Mouse (Mus musculus) CH12.LX (cell line): ENCODE data around the gene Clasp2. TPM values are rescaled to one million over a fixed set of nuclear protein-coding genes. Genes with fewer than 3 reads are reported as not detected.
A peak's percentile ranks its signal among the peaks of the same experiment; 100 is the strongest.

Experiments used
- DNase-seq: peaks from one replicate; pipeline ENCODE4 v3.0.0-alpha.2; 2013; ENCODE audit errors: extremely low read depth
- H3K27ac ChIP-seq: 2 replicates; pipeline ENCODE4 v1.5.1; 2012; ENCODE audit warnings: low read depth, mild to moderate bottlenecking, control low read depth, moderate library complexity; ENCODE audit not compliant: insufficient read depth
- H3K27me3 ChIP-seq: replicated peaks from 2 replicates; pipeline ENCODE3; 2012; ENCODE audit warnings: inconsistent platforms
- H3K36me3 ChIP-seq, 2 experiments: replicated peaks in 1 of 2; 2 replicates each; pipeline versions ENCODE3 to v1.6.1; 2012; ENCODE audit warnings: inconsistent platforms in 1 of 2, low read length in 1 of 2, mild to moderate bottlenecking in 1 of 2, mixed read lengths in 1 of 2, moderate library complexity in 1 of 2; ENCODE audit not compliant: control insufficient read depth in 1 of 2, insufficient read depth in 1 of 2
- H3K4me1 ChIP-seq, 2 experiments: 2 replicates each; pipeline ENCODE4 v1.6.1; 2012; ENCODE audit warnings: inconsistent platforms in 1 of 2, moderate library complexity in 1 of 2; ENCODE audit not compliant: insufficient read depth in 2 of 2, control insufficient read depth in 1 of 2
- H3K4me2 ChIP-seq: 2 replicates; pipeline ENCODE4 v1.6.1; 2012; ENCODE audit warnings: low read depth, mild to moderate bottlenecking, control low read depth; ENCODE audit not compliant: poor library complexity, insufficient read depth, severe bottlenecking
- H3K4me3 ChIP-seq, 3 experiments: fragments of 150-350 bp in 1 of 3; sonication (generic) in 1 of 3; replicated peaks in 1 of 3; 2 replicates each; pipeline versions ENCODE3 to v1.5.1; 2011 to 2012; ENCODE audit warnings: low read depth in 2 of 3, low read length in 2 of 3, mild to moderate bottlenecking in 2 of 3, moderate library complexity in 2 of 3, control low read depth in 1 of 3, improper control_type of control experiment in 1 of 3, inconsistent platforms in 1 of 3, mixed read lengths in 1 of 3; ENCODE audit not compliant: poor library complexity in 1 of 3
- H3K79me2 ChIP-seq: replicated peaks from 2 replicates; pipeline ENCODE4 v1.6.1; 2012; ENCODE audit warnings: mild to moderate bottlenecking, moderate library complexity; ENCODE audit not compliant: control insufficient read depth, poor library complexity, insufficient read depth, severe bottlenecking; ENCODE audit errors: extremely low read depth
- H3K9ac ChIP-seq: 2 replicates; pipeline ENCODE4 v1.6.1; 2012; ENCODE audit warnings: low read depth, mild to moderate bottlenecking, control low read depth, moderate library complexity; ENCODE audit not compliant: insufficient read depth
- H3K9me3 ChIP-seq: replicated peaks from 2 replicates; pipeline ENCODE3; 2012; ENCODE audit warnings: low read length, inconsistent platforms, mixed read lengths
- BHLHE40 ChIP-seq: IDR thresholded peaks from 2 replicates; pipeline ENCODE4 v1.6.1; 2011; ENCODE audit warnings: mild to moderate bottlenecking, low read depth, low read length, improper control_type of control experiment
- CTCF ChIP-seq, 2 experiments: IDR thresholded peaks in 1 of 2; conservative IDR thresholded peaks in 1 of 2; 2 replicates each; pipeline ENCODE4 v1.5.1; 2011 to 2012; ENCODE audit warnings: low read depth in 2 of 2, low read length in 2 of 2, improper control_type of control experiment in 1 of 2, inconsistent platforms in 1 of 2, mild to moderate bottlenecking in 1 of 2, moderate library complexity in 1 of 2
- ELF1 ChIP-seq: IDR thresholded peaks from 2 replicates; pipeline ENCODE4 v1.6.1; 2014; ENCODE audit warnings: low read depth, mild to moderate bottlenecking, inconsistent platforms, low read length, improper control_type of control experiment
- ETS1 ChIP-seq: conservative IDR thresholded peaks from 2 replicates; pipeline ENCODE4 v1.6.1; 2012; ENCODE audit warnings: low read depth, mild to moderate bottlenecking, inconsistent platforms, low read length, improper control_type of control experiment, moderate library complexity
- HCFC1 ChIP-seq: IDR thresholded peaks from 2 replicates; pipeline ENCODE4 v1.6.1; 2012; ENCODE audit warnings: low read depth, mild to moderate bottlenecking, inconsistent platforms, low read length, improper control_type of control experiment
- IRF4 ChIP-seq: IDR thresholded peaks from 2 replicates; pipeline ENCODE4 v1.6.1; 2014; ENCODE audit warnings: low read depth, mild to moderate bottlenecking, inconsistent platforms, low read length, improper control_type of control experiment
- JUND ChIP-seq: conservative IDR thresholded peaks from 2 replicates; pipeline ENCODE4 v1.6.1; 2011; ENCODE audit warnings: low read depth, low read length, improper control_type of control experiment
- KAT2A ChIP-seq: IDR thresholded peaks from 2 replicates; pipeline ENCODE4 v1.6.1; 2012; ENCODE audit warnings: low read length, improper control_type of control experiment, inconsistent platforms; ENCODE audit not compliant: insufficient replicate concordance
- MAFK ChIP-seq: IDR thresholded peaks from 2 replicates; pipeline ENCODE4 v1.6.1; 2011; ENCODE audit warnings: low read length, improper control_type of control experiment; ENCODE audit not compliant: insufficient replicate concordance
- MAX ChIP-seq: IDR thresholded peaks from 2 replicates; pipeline ENCODE4 v1.6.1; 2011; ENCODE audit warnings: low read length, improper control_type of control experiment
- MYC ChIP-seq: IDR thresholded peaks from 2 replicates; pipeline ENCODE4 v1.6.1; 2011; ENCODE audit warnings: low read depth, mild to moderate bottlenecking, improper control_type of control experiment, low read length
- PAX5 ChIP-seq: IDR thresholded peaks from 2 replicates; pipeline ENCODE4 v1.6.1; 2012; ENCODE audit warnings: low read length, inconsistent platforms, mixed read lengths
- POLR2A ChIP-seq: IDR thresholded peaks from 2 replicates; pipeline ENCODE4 v1.6.1; 2011; ENCODE audit warnings: low read depth, mild to moderate bottlenecking, improper control_type of control experiment, low read length
- RAD21 ChIP-seq: IDR thresholded peaks from 2 replicates; pipeline ENCODE4 v1.6.1; 2011; ENCODE audit warnings: low read depth, mild to moderate bottlenecking, low read length, improper control_type of control experiment, moderate library complexity
- RCOR1 ChIP-seq: conservative IDR thresholded peaks from 2 replicates; pipeline ENCODE4 v1.6.1; 2012; ENCODE audit warnings: low read depth, mild to moderate bottlenecking, inconsistent platforms, low read length, improper control_type of control experiment
- SMC3 ChIP-seq: IDR thresholded peaks from 2 replicates; pipeline ENCODE4 v1.6.1; 2011; ENCODE audit warnings: low read depth, low read length, improper control_type of control experiment
- USF1 ChIP-seq: IDR thresholded peaks from 2 replicates; pipeline ENCODE4 v1.6.1; 2014; ENCODE audit warnings: low read depth, mild to moderate bottlenecking, inconsistent platforms, low read length, improper control_type of control experiment
- ZC3H11A ChIP-seq: IDR thresholded peaks from 2 replicates; pipeline ENCODE4 v1.6.1; 2012; ENCODE audit warnings: low read depth, mild to moderate bottlenecking, inconsistent platforms, low read length, improper control_type of control experiment
- ZKSCAN1 ChIP-seq: IDR thresholded peaks from 2 replicates; pipeline ENCODE4 v1.6.1; 2012; ENCODE audit warnings: low read depth, inconsistent platforms, low read length, improper control_type of control experiment, borderline replicate concordance
- dilution Hi-C: fragments of 300-500 bp; cut with MboI; formaldehyde crosslinking; loops from 2 replicates; pipeline ENCODE4 v1.14.3; 2020; ENCODE audit warnings: low sequenced_read_pairs; ENCODE audit not compliant: extremely low pct_unique_long_range_greater_than_20kb, extremely low pct_ligation_motif_present
- in situ Hi-C: fragments of 300-500 bp; cut with MboI; formaldehyde crosslinking; loops from 3 replicates; pipeline ENCODE4 v1.14.3; 2019; ENCODE audit warnings: low sequenced_read_pairs, low pct_ligation_motif_present, low pct_unique_long_range_greater_than_20kb, mixed read lengths
- polyA plus RNA-seq: library from polyadenylated mRNA; unstranded; fragments of >175 nt; gene quantifications from 2 replicates; pipeline ENCODE4 v1.2.1, GENCODE M21; 2012; ENCODE audit warnings: low read depth; ENCODE audit not compliant: insufficient read length
- total RNA-seq, 2 experiments: library from RNA; depleted of rRNA; stranded (reverse); fragments of 300-350 nt in 1 of 2; fragments of >200 nt in 1 of 2; gene quantifications; 2 replicates each; pipeline ENCODE4 v1.2.3; 2012 to 2014

The Clasp2 gene
- total and polyA plus RNA-seq, 3 experiments = 23.9 to 32.4 (median 27.0) TPM

- in situ Hi-C loops (no loop called here), dilution Hi-C loops (no loop called here)
- Histone ChIP-seq H3K79me2 (no peaks in the 10 kb centered on the region), H3K27me3 (no peaks in the 10 kb centered on the region), H3K4me3 (no peak overlapping the region), H3K9me3 (no peaks in the 10 kb centered on the region), H3K36me3 (no peaks in the 10 kb centered on the region), H3K9ac (no peak overlapping the region), H3K4me1 (no peaks in the 10 kb centered on the region), H3K27ac (no peak overlapping the region), H3K4me2 (no peak overlapping the region)
- no peak for TF ChIP-seq JUND
- no peak for TF ChIP-seq RCOR1
- TF ChIP-seq BHLHE40 = no peak
- TF ChIP-seq SMC3 = peak; percentile 82
- peak; percentile 64 for TF ChIP-seq RAD21
- peak; percentile 29 to 84; a peak in 3 of 4 replicates for TF ChIP-seq CTCF (conservative IDR thresholded peaks at IDR 0.05 in 1 of 2, IDR thresholded peaks at IDR 0.05 in 1 of 2; ENCODE audit: low read depth in 2 of 2, low read length in 2 of 2)
- TF ChIP-seq ZC3H11A = no peak
- no peak for TF ChIP-seq PAX5
- no peak for DNase-seq
These were observed 22.2 kb upstream of the Clasp2 start for GRCm38 (mm10) chr9:113719063-113719462.

GRCm38 (mm10) chr9:113724646-113725045 lies 16.6 kb upstream of the Clasp2 start:
- no peak for DNase-seq
- no peak overlapping the region for H3K4me2 ChIP-seq
- H3K4me1 ChIP-seq = peaks cover 0 to 7% of the 10 kb centered on the region in 2 experiments; a peak in 2 of 4 replicates
- H3K9ac ChIP-seq = no peak overlapping the region
- no peak overlapping the region for H3K27ac ChIP-seq
- H3K4me3 ChIP-seq = no peak overlapping the region
- no peaks in the 10 kb centered on the region for H3K27me3 ChIP-seq
- in situ Hi-C loops = loop anchor here (25.0 kb wide), 1 partner anchor 363 kb away; no protein-coding TSS in a partner anchor
- no peaks in the 10 kb centered on the region for H3K9me3 ChIP-seq
- H3K79me2 ChIP-seq = no peaks in the 10 kb centered on the region
- dilution Hi-C loops = no loop called here
- no peak for TF ChIP-seq HCFC1
- no peak for TF ChIP-seq CTCF (conservative IDR thresholded peaks at IDR 0.05 in 1 of 2, IDR thresholded peaks at IDR 0.05 in 1 of 2; ENCODE audit: low read depth in 2 of 2, low read length in 2 of 2)
- no peak for TF ChIP-seq ETS1
- no peak for TF ChIP-seq MYC
- TF ChIP-seq SMC3 = no peak
- TF ChIP-seq ELF1 = no peak
- TF ChIP-seq KAT2A = no peak
- no peak for TF ChIP-seq USF1
- no peak for TF ChIP-seq POLR2A
- no peak for TF ChIP-seq MAX
- TF ChIP-seq IRF4 = no peak
- TF ChIP-seq JUND = no peak
- TF ChIP-seq MAFK = no peak
- no peak for TF ChIP-seq RAD21
- TF ChIP-seq ZKSCAN1 = no peak
- H3K36me3 ChIP-seq = no peaks in the 10 kb centered on the region
